Mouse (Mus musculus) olfactory bulb, adult 2 months (tissue): ENCODE results near the gene Aatk. TPM values are rescaled to one million over a fixed set of nuclear protein-coding genes. Genes with fewer than 3 reads are reported as not detected.
A peak's percentile ranks its signal among the peaks of the same experiment; 100 is the strongest.

Experiments used
- H3K27ac ChIP-seq: fragments of 200-500 bp; 2 replicates; pipeline ENCODE4 v1.5.1; 2012; ENCODE audit warnings: low read depth, low read length; ENCODE audit not compliant: insufficient read depth
- H3K4me1 ChIP-seq: fragments of 200-500 bp; 2 replicates; pipeline ENCODE4 v1.6.1; 2012; ENCODE audit warnings: low read length; ENCODE audit not compliant: control insufficient read depth, insufficient read depth
- H3K4me3 ChIP-seq: fragments of 200-500 bp; 2 replicates; pipeline ENCODE4 v1.5.1; 2012; ENCODE audit warnings: mild to moderate bottlenecking, low read depth, low read length, moderate library complexity; ENCODE audit not compliant: insufficient read depth
- CTCF ChIP-seq: fragments of 200-500 bp; IDR thresholded peaks from 2 replicates; pipeline ENCODE4 v1.5.1; 2012; ENCODE audit warnings: low read depth, mild to moderate bottlenecking, low read length, moderate library complexity; ENCODE audit not compliant: insufficient read depth
- POLR2A ChIP-seq: fragments of 200-500 bp; IDR thresholded peaks from 2 replicates; pipeline ENCODE4 v1.6.1; 2012; ENCODE audit warnings: mild to moderate bottlenecking, low read depth, low read length, moderate library complexity; ENCODE audit not compliant: insufficient read depth
- WGBS: fragments of 180-500 bp; shearing (Covaris S2); methylation state at CpG from one replicate; pipeline ENCODE4 v1.1.7; 2018; 5-methylcytosine and 5-hydroxymethylcytosine counted together
- polyA plus RNA-seq: library from polyadenylated mRNA; stranded (reverse); fragments of >200 nt; gene quantifications from 2 replicates; pipeline ENCODE4 v1.2.4, GENCODE M21; 2012; ENCODE audit warnings: low replicate concordance; ENCODE audit not compliant: missing spikeins, insufficient read depth, insufficient read length

The Aatk gene
- polyA plus RNA-seq, 1 experiment, result not detected

GRCm38 (mm10) chr11:120071731-120072320, 24.9 kb upstream of the Aatk start:
- H3K27ac ChIP-seq, result no peak overlapping the region
- no peak overlapping the region for H3K4me3 ChIP-seq
- peaks cover 26% of the 10 kb centered on the region for H3K4me1 ChIP-seq
- WGBS, result 90% methylated on average over 7 of the region's 7 CpGs
- TF ChIP-seq POLR2A (no peak), CTCF (no peak)

GRCm38 (mm10) chr11:120071065-120071464, 24.1 kb upstream of the Aatk start:
- Histone ChIP-seq H3K27ac (no peak overlapping the region), H3K4me3 (no peak overlapping the region), H3K4me1 (peaks cover 21% of the 10 kb centered on the region)
- no peak for TF ChIP-seq POLR2A
- TF ChIP-seq CTCF, result no peak
- 76% methylated on average over 12 of the region's 12 CpGs for WGBS

GRCm38 (mm10) chr11:120070286-120070930, 23.4 kb upstream of the Aatk start:
- H3K4me1 ChIP-seq, result peaks cover 16% of the 10 kb centered on the region
- no peak overlapping the region for H3K4me3 ChIP-seq
- WGBS, result 90% methylated on average over 27 of the region's 27 CpGs
- H3K27ac ChIP-seq, result no peak overlapping the region
- no peak for TF ChIP-seq POLR2A
- TF ChIP-seq CTCF, result no peak

- Histone ChIP-seq H3K4me1 (peaks cover 9% of the 10 kb centered on the region), H3K27ac (no peak overlapping the region), H3K4me3 (no peak overlapping the region)
- 62% methylated on average over 11 of the region's 11 CpGs for WGBS
- TF ChIP-seq CTCF (no peak), POLR2A (no peak)
These were observed 22.3 kb upstream of the Aatk start for GRCm38 (mm10) chr11:120069261-120069660.

GRCm38 (mm10) chr11:120067834-120068233, 20.9 kb upstream of the Aatk start:
- no peak overlapping the region for H3K27ac ChIP-seq
- TF ChIP-seq POLR2A, result no peak
- TF ChIP-seq CTCF, result no peak
- H3K4me3 ChIP-seq, result no peak overlapping the region
- H3K4me1 ChIP-seq, result peaks cover 4% of the 10 kb centered on the region; the same call in 1 of the 2 replicates
- 69% methylated on average over 17 of the region's 17 CpGs for WGBS

- Histone ChIP-seq H3K4me1 (peaks cover 4% of the 10 kb centered on the region; the same call in 1 of the 2 replicates), H3K27ac (no peak overlapping the region), H3K4me3 (no peak overlapping the region)
- no peak for TF ChIP-seq POLR2A
- TF ChIP-seq CTCF, result peak; percentile 90
- 38% methylated on average over 10 of the region's 10 CpGs for WGBS
These were observed 18.3 kb upstream of the Aatk start for GRCm38 (mm10) chr11:120065291-120065690.

- TF ChIP-seq POLR2A (no peak), CTCF (no peak)
- H3K4me3 ChIP-seq, result no peak overlapping the region
- peaks cover 4% of the 10 kb centered on the region; the same call in 1 of the 2 replicates for H3K4me1 ChIP-seq
- WGBS, result 90% methylated on average over 11 of the region's 11 CpGs
- H3K27ac ChIP-seq, result no peak overlapping the region
These were observed 17.7 kb upstream of the Aatk start for GRCm38 (mm10) chr11:120064668-120065040.

GRCm38 (mm10) chr11:120064006-120064667, 17.2 kb upstream of the Aatk start:
- H3K4me3 ChIP-seq, result no peak overlapping the region
- TF ChIP-seq CTCF, result no peak
- no peak for TF ChIP-seq POLR2A
- H3K27ac ChIP-seq, result no peak overlapping the region
- WGBS, result 86% methylated on average over 13 of the region's 13 CpGs
- peaks cover 4% of the 10 kb centered on the region; the same call in 1 of the 2 replicates for H3K4me1 ChIP-seq

- TF ChIP-seq POLR2A (no peak), CTCF (no peak)
- WGBS, result 87% methylated on average over 5 of the region's 5 CpGs
- peaks cover 4% of the 10 kb centered on the region; the same call in 1 of the 2 replicates for H3K4me1 ChIP-seq
These were observed 16.4 kb upstream of the Aatk start for GRCm38 (mm10) chr11:120063326-120063725.

More at GRCm38 (mm10) chr11:120063326-120063725, 16.4 kb upstream of the Aatk start:
- H3K27ac ChIP-seq, result no peak overlapping the region
- no peak overlapping the region for H3K4me3 ChIP-seq
